Mouse (Mus musculus) heart, embryonic 15.5 days (tissue): ENCODE measurements around the gene Abca13. TPM values are rescaled to one million over a fixed set of nuclear protein-coding genes. Genes with fewer than 3 reads are reported as not detected.
"Not testable (repeated sequence)": the region's sequence is repeated elsewhere in the genome, so short reads cannot be mapped to it uniquely, and the experiment has no call there.

Experiments used
- ATAC-seq: fragments of 200-750 bp; cut with Nextera tagmentation; replicated peaks from 2 replicates; pipeline ENCODE4 v1.8.0; 2017; ENCODE audit warnings: low read depth, moderate TSS enrichment; ENCODE audit not compliant: insufficient number of reproducible peaks, insufficient read depth, low FRiP score
- H3K27ac ChIP-seq: fragments of 300-500 bp; sonication (generic); 2 replicates; pipeline ENCODE4 v1.5.1; 2015; ENCODE audit warnings: mild to moderate bottlenecking, inconsistent platforms
- H3K27me3 ChIP-seq: fragments of 300-500 bp; sonication (generic); 2 replicates; pipeline ENCODE4 v1.6.1; 2015; ENCODE audit warnings: inconsistent platforms
- H3K36me3 ChIP-seq: fragments of 300-500 bp; sonication (generic); 2 replicates; pipeline ENCODE4 v1.6.1; 2015; ENCODE audit warnings: mild to moderate bottlenecking, inconsistent platforms
- H3K4me1 ChIP-seq: fragments of 300-500 bp; sonication (generic); replicated peaks from 2 replicates; pipeline ENCODE4 v1.6.1; 2015; ENCODE audit warnings: inconsistent platforms
- H3K4me2 ChIP-seq: fragments of 300-500 bp; sonication (generic); 2 replicates; pipeline ENCODE4 v1.6.1; 2015; ENCODE audit warnings: inconsistent platforms, mild to moderate bottlenecking, moderate library complexity
- H3K4me3 ChIP-seq: fragments of 300-500 bp; sonication (generic); 2 replicates; pipeline ENCODE4 v1.5.1; 2015; ENCODE audit warnings: mild to moderate bottlenecking, inconsistent platforms
- H3K9ac ChIP-seq: fragments of 300-500 bp; sonication (generic); 2 replicates; pipeline ENCODE4 v1.6.1; 2015; ENCODE audit warnings: mild to moderate bottlenecking, inconsistent platforms
- H3K9me3 ChIP-seq: fragments of 300-500 bp; sonication (generic); replicated peaks from 2 replicates; pipeline ENCODE4 v1.6.1; 2016; ENCODE audit warnings: inconsistent platforms
- WGBS: fragments of 180-500 bp; shearing (Covaris S2); methylation state at CpG from one replicate; pipeline ENCODE4 v1.1.7; 2015; ENCODE audit warnings: mixed read lengths; 5-methylcytosine and 5-hydroxymethylcytosine counted together
- polyA plus RNA-seq: library from polyadenylated mRNA; unstranded; fragments of >200 nt; fragmentation: Nextera tagmentation; extraction: Ambion mirVana; gene quantifications from 2 replicates; pipeline ENCODE4 v1.2.1, GENCODE M21; 2015

Gene Abca13
- polyA plus RNA-seq, 1 experiment from 2014 or later = 0.01 TPM

DNA sequence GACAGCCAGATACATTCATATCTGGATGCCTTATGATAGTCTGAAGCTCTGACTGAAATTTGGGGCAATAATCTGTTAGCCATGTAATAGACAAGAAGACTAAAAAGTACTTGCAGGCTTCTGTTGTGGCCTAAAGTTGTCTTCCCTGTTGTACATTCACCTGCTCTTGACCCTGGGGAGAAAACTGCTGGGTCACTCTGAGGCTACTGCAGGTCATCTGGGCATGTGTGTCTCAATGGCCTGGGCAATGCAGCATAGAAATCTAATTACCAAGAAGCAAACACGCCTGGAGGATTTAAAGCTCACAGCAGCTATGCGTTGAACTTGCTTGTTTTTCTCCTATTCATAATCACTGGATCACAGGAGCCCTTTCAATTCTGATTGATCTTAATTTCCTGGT lies 8.1 kb downstream of the Abca13 start:
- H3K27ac ChIP-seq = no peak overlapping the region
- no peaks in the 10 kb centered on the region for H3K9me3 ChIP-seq
- no peak overlapping the region for H3K4me3 ChIP-seq
- no peaks in the 10 kb centered on the region for H3K36me3 ChIP-seq
- no peak overlapping the region for H3K9ac ChIP-seq
- H3K27me3 ChIP-seq = no peaks in the 10 kb centered on the region
- no peaks in the 10 kb centered on the region for H3K4me1 ChIP-seq
- ATAC-seq = no peak
- H3K4me2 ChIP-seq = no peak overlapping the region
- WGBS = 78% methylated on average over 2 of the region's 2 CpGs

DNA sequence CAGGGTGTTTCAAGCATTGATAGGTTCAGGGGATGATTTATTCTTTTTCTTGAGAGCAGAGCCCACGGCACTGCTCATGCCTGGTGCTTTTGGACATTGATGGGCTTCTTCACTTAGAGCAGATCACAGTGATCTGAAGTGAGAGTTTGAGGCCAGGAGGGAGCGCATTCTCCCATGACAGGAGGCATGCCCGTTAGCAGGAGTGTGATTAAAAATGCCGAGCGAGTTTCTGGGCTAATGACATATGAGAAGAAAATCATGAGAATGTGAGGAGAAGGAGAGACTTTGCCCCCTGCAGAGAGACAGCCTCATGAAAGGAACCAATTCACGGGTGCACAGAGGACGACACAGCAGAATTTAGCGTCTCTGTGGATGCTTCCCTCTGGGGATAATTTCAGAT lies 19.0 kb downstream of the Abca13 start:
- H3K9ac ChIP-seq = no peak overlapping the region
- H3K27ac ChIP-seq = no peak overlapping the region
- ATAC-seq = no peak
- no peaks in the 10 kb centered on the region for H3K27me3 ChIP-seq
- no peaks in the 10 kb centered on the region for H3K4me1 ChIP-seq
- H3K4me3 ChIP-seq = no peak overlapping the region
- no peaks in the 10 kb centered on the region for H3K36me3 ChIP-seq
- H3K9me3 ChIP-seq = no peaks in the 10 kb centered on the region
- WGBS = 59% methylated on average over 8 of the region's 8 CpGs
- H3K4me2 ChIP-seq = no peak overlapping the region

DNA sequence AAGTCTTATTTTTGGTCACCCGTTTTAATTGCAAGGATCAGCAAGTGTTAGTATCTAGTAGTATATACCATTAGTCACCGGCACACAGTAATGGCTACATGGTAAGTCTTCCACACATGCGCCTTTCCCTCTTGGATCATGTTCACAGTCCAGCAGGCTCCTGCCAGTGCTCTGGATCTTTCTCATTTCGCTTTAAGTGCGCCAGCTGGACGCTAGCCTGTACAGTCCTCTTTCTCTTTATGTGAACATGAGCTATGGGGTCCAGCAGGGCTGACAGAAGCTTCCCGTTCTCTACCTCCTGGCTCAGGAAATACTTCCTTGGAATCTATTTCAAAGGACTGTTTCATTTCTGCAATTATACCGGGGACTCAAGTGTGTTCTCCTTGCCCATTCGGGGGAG lies 21.8 kb downstream of the Abca13 start:
- Histone ChIP-seq H3K4me1 (no peaks in the 10 kb centered on the region), H3K4me3 (no peak overlapping the region), H3K9me3 (no peaks in the 10 kb centered on the region), H3K27ac (no peak overlapping the region), H3K4me2 (no peak overlapping the region), H3K27me3 (no peaks in the 10 kb centered on the region), H3K9ac (no peak overlapping the region), H3K36me3 (no peaks in the 10 kb centered on the region)
- ATAC-seq = no peak
- 81% methylated on average over 9 of the region's 9 CpGs for WGBS

DNA sequence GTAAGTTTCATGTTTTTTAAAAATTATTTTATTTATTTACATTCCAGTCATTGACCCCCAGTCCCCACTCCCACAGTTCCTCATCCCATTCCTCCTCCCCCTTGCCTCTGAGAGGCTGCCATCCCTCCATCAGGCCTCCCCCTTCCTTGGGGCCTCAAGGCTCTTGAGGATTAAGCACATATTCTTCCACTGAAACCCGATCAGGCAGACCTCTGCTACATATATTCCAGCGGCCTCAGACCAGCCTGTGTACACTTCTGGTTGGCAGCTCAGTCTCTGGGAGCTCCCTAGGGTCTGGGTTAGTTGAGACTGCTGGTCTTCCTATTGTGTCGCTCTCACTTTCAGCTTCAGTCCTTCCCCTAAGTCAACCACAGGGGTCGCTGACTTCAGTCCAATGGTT lies 24.5 kb downstream of the Abca13 start:
- H3K9ac ChIP-seq = no peak overlapping the region
- H3K9me3 ChIP-seq = no peaks in the 10 kb centered on the region
- H3K36me3 ChIP-seq = no peaks in the 10 kb centered on the region
- no peak for ATAC-seq
- no peaks in the 10 kb centered on the region for H3K27me3 ChIP-seq
- H3K4me3 ChIP-seq = no peak overlapping the region
- no peak overlapping the region for H3K4me2 ChIP-seq
- H3K4me1 ChIP-seq = no peaks in the 10 kb centered on the region
- 32% methylated on average over 4 of the region's 4 CpGs for WGBS
- H3K27ac ChIP-seq = no peak overlapping the region

DNA sequence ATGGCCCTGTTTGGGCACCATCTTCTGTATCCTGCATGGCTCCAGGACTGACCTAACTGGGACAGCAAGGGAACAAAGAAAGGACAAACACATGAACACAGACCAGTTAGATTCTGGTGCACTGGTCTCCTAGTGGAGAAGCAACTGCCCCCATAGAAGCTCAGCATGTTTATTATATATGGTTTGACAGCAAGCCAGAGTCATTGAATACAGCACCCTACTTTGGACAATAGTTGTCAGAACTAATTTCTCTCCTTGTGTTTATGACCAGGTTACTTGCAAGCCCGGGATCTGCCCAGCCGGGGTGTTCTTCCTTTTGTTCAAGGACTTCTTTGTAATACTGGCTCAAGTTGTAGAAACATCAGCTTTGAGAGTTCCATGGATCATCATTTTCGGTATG lies 28.8 kb downstream of the Abca13 start:
- Histone ChIP-seq H3K4me1 (no peaks in the 10 kb centered on the region), H3K27ac (no peak overlapping the region), H3K9me3 (no peaks in the 10 kb centered on the region), H3K9ac (no peak overlapping the region), H3K4me3 (no peak overlapping the region), H3K36me3 (no peaks in the 10 kb centered on the region), H3K4me2 (no peak overlapping the region), H3K27me3 (no peaks in the 10 kb centered on the region)
- 84% methylated on average over 3 of the region's 3 CpGs for WGBS
- no peak for ATAC-seq

DNA sequence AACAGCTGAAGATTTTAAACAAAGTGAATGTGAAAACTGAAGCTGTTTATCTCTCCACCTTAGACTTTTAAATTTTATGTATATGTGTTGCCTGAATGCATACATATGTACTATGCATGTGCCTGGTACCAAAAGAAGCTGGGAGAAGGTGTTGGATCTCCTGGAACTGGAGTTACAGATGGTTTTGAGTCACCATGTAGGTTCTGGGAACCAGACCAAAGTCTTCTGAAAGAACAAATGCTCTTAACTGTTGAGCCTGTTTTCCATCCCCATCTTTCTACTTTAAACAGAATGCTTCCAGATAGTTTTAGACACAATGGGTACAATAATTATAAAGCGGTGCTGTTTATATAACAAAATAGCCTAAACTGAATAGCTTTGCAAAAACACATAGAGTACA lies 29.9 kb downstream of the Abca13 start:
- Histone ChIP-seq H3K36me3 (no peaks in the 10 kb centered on the region), H3K9ac (no peak overlapping the region), H3K4me3 (no peak overlapping the region), H3K27ac (no peak overlapping the region), H3K4me1 (no peaks in the 10 kb centered on the region), H3K9me3 (no peaks in the 10 kb centered on the region), H3K4me2 (no peak overlapping the region), H3K27me3 (no peaks in the 10 kb centered on the region)
- 80% methylated on average over 1 of the region's 1 CpGs for WGBS
- ATAC-seq = no peak

DNA sequence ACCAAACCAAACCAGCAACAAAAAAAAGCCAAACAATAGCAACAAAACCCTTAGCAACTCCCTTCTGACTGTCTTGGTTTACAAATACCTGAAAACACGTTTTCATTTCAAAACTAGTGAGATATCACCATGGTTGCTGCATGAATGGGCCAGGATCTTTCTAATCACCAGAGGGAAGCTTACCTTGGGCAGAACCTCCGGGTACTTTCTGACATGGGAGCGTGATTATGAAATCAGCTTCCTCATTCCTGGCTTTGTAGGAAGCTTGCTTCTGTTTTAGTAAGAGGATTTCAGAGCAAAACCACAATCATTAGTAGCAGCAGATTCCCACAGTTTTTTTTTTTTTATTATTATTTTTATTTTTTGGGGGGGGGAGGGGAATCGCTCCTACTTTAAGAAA lies 34.7 kb downstream of the Abca13 start:
- 62% methylated on average over 4 of the region's 4 CpGs for WGBS
- no peaks in the 10 kb centered on the region for H3K36me3 ChIP-seq
- no peak overlapping the region for H3K4me2 ChIP-seq
- H3K4me1 ChIP-seq = no peaks in the 10 kb centered on the region
- ATAC-seq = no peak
- H3K27ac ChIP-seq = no peak overlapping the region
- H3K27me3 ChIP-seq = no peaks in the 10 kb centered on the region
- no peak overlapping the region for H3K4me3 ChIP-seq
- H3K9ac ChIP-seq = no peak overlapping the region
- no peaks in the 10 kb centered on the region for H3K9me3 ChIP-seq

DNA sequence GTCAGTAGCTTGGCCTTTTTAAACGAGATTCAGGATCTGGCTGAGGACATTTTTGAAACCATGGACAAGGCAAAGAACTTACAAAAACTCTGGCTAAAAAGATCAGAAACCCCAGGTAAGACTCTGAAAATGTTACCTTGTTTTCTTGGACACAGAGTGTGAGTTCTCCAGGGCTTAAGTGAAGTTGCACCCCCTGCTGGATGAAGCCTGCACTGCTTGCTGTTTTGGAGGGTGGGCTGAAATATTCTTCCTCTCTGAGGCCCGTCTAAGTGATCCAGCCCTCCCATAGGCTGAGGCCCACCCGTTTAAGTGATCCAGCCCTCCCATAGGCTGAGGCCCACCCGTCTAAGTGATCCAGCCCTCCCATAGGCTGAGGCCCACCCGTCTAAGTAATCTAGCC lies 57.9 kb downstream of the Abca13 start:
- ATAC-seq = not testable (repeated sequence)

DNA sequence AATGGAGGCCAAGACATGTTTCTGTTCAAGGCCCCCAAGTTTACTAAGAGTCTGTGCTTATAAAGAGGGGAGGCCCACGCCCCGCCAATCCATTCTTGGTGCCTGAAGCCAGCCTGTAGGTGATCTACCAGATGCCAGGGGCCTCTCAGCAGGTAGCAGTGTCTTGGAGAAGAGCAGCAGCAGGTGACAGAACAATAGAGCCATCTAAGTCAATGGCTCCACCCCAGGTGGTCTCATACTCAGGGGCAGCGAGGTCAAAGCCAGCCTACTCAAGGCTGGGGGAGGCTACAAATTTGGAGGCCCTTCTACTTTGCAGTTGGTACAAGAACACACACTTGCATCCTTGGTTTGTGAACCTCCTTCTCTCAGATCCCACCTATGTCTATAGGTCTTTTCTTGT lies 71.3 kb downstream of the Abca13 start:
- not testable (repeated sequence) for H3K4me1 ChIP-seq, H3K4me3 ChIP-seq, H3K36me3 ChIP-seq, H3K27me3 ChIP-seq, H3K27ac ChIP-seq, H3K4me2 ChIP-seq, H3K9ac ChIP-seq, ATAC-seq, H3K9me3 ChIP-seq
- 56% methylated on average over 3 of the region's 3 CpGs for WGBS

More for the DNA sequence above, 57.9 kb downstream of the Abca13 start:
- not testable (repeated sequence) for H3K36me3 ChIP-seq, H3K9me3 ChIP-seq, H3K9ac ChIP-seq, H3K4me2 ChIP-seq, H3K4me1 ChIP-seq, H3K27ac ChIP-seq, H3K27me3 ChIP-seq, H3K4me3 ChIP-seq
- WGBS = 71% methylated on average over 5 of the region's 5 CpGs

DNA sequence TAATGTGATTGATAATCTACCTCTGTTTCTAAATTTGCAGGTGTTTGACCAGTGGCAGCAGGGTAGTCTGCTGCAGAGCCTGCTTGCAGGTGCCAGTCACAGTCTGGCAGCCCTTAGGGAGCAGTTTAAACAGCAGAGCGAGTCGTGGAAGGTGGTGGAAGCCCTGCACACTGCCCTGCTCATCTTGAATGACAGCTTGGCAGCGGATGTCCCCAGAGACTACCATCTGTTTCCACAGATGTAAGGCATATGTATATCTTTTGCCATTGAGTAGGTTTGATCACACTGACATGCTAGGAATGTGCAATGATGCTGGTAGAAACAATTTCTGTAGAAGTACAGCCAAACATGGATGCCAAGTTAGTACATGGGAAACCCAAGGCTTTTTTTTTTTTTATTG lies 77.3 kb downstream of the Abca13 start:
- Histone ChIP-seq H3K4me2 (no peak overlapping the region), H3K4me3 (no peak overlapping the region), H3K9ac (no peak overlapping the region), H3K27ac (no peak overlapping the region), H3K27me3 (no peaks in the 10 kb centered on the region), H3K4me1 (no peaks in the 10 kb centered on the region), H3K9me3 (no peaks in the 10 kb centered on the region), H3K36me3 (no peaks in the 10 kb centered on the region)
- 68% methylated on average over 3 of the region's 3 CpGs for WGBS
- ATAC-seq = no peak

DNA sequence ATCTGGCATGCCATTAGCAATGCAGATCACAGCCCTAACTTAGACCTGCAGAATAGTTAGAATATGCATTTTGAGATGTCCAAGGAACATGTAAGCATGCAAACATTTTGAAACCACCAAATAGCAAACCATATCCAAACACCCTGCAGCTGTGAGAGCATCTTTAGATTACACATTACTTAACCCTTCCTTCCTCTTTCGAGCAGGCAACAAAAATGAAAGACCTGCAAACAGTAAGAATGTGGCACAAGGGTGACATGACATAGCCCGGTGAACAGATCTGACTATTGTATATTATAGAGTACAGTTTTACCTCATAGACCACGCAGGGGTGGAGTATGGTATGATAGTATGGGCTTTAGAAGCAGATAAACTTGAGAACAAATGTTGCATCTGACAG lies 93.5 kb downstream of the Abca13 start:
- no peak for ATAC-seq

DNA sequence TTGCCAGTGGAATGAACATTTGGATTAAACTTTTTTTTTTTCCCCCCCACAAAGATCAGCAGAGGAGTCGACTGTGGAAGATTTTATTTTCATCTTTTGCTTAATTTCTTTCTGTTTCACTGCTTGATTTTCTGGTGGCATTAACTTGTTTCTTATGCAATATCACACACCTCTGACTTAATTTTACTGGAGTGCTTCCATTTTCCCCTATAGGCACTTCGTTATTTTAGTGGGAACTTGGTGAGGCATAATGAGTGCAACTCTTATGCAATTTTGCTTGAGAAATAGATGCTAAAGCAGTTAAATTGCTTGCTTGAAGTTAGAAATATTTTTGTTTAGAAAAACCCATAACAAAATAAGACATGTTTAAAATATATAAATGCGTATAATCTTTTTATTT lies 94.0 kb downstream of the Abca13 start:
- no peak for ATAC-seq
- WGBS = 77% methylated on average over 3 of the region's 3 CpGs
- no peak overlapping the region for H3K4me2 ChIP-seq

More for the DNA sequence above, 93.5 kb downstream of the Abca13 start:
- H3K4me3 ChIP-seq = no peak overlapping the region
- no peak overlapping the region for H3K9ac ChIP-seq
- no peak overlapping the region for H3K27ac ChIP-seq
- no peaks in the 10 kb centered on the region for H3K27me3 ChIP-seq
- no peaks in the 10 kb centered on the region for H3K36me3 ChIP-seq
- H3K4me1 ChIP-seq = no peaks in the 10 kb centered on the region
- no peak overlapping the region for H3K4me2 ChIP-seq
- 72% methylated on average over 3 of the region's 3 CpGs for WGBS
- no peaks in the 10 kb centered on the region for H3K9me3 ChIP-seq

DNA sequence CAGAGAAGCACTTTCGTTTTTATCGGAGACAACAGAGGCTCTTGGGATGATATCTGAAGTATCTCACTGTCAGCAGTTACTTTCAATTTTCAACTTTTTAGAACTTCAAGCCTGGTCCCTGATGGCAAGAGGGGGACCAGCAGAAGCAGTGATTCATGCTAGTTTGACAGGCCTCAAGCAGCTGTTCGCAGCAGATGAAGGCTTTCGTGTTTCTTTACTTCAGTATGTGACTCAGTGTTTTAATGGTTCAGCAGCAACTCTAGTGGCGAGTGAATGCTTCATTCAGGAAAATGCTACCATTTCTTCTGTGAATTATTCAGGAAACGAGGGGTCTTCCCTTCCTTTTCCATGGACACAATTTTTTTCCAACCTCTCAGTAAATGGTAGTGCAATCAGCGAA lies 99.4 kb downstream of the Abca13 start:
- no peaks in the 10 kb centered on the region for H3K4me1 ChIP-seq
- H3K4me2 ChIP-seq = no peak overlapping the region
- 71% methylated on average over 7 of the region's 7 CpGs for WGBS
- no peaks in the 10 kb centered on the region for H3K36me3 ChIP-seq
- no peak overlapping the region for H3K27ac ChIP-seq
- no peaks in the 10 kb centered on the region for H3K27me3 ChIP-seq
- no peaks in the 10 kb centered on the region for H3K9me3 ChIP-seq
- no peak for ATAC-seq
- H3K9ac ChIP-seq = no peak overlapping the region
- no peak overlapping the region for H3K4me3 ChIP-seq

More for the DNA sequence above, 94.0 kb downstream of the Abca13 start:
- H3K27ac ChIP-seq = no peak overlapping the region
- no peaks in the 10 kb centered on the region for H3K27me3 ChIP-seq
- H3K4me1 ChIP-seq = no peaks in the 10 kb centered on the region
- no peaks in the 10 kb centered on the region for H3K36me3 ChIP-seq
- no peak overlapping the region for H3K4me3 ChIP-seq
- H3K9ac ChIP-seq = no peak overlapping the region
- no peaks in the 10 kb centered on the region for H3K9me3 ChIP-seq
